Mouse (Mus musculus) stomach, postnatal 0 days (tissue): Measurements from ENCODE around the gene Akap17b.

Experiments
- CTCF ChIP-seq: IDR thresholded peaks from 2 replicates; pipeline ENCODE4 v1.5.1; 2016; ENCODE audit warnings: antibody characterized with exemption, low read depth, mild to moderate bottlenecking, moderate library complexity
- EP300 ChIP-seq: optimal IDR thresholded peaks from 2 replicates; pipeline ENCODE3; 2016; ENCODE audit warnings: antibody characterized with exemption

DNA sequence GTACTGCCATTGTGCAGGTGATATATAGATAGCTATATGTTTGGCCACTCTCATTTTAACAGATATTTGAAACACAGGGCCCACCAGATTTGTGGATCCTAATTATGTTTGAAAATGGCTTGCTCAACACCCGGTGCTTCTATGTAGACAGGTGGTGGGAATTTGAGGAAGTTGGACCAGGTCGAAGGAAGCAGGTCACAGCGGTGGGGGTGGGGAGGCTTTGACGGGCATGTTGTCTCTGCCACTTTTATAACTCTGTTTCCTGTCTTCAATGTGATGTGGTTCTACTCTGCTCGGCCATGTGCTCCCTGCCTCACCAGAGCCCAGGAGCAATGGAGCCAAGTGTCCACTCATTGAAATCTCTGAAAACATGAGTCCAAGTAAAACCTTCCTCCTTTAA lies 46.2 kb upstream of the Akap17b start:
- TF ChIP-seq CTCF (no peak), EP300 (no peak)
